Mouse (Mus musculus) CD8-positive naive resting alpha-beta T cell, adult 2 months (primary cell): ENCODE measurements around the gene Zbed5.
"Not testable (repeated sequence)": the region's sequence is repeated elsewhere in the genome, so short reads cannot be mapped to it uniquely, and the experiment has no call there.

Experiments
- DNase-seq, 2 experiments: peaks; one replicate each; pipeline ENCODE4 v3.0.0; 2022; ENCODE audit warnings: low read depth in 2 of 2, low spot score in 2 of 2

The Zbed5 gene

GRCm38 (mm10) chr5:129895198-129896088, at the start of gene Zbed5:
Gene Zbed5, plus strand, starts transcription at chr5:129895723.
- peak; percentile 53 to 65 for DNase-seq

- DNase-seq, result peak; percentile 94 to 95
Measured at GRCm38 (mm10) chr5:129846752-129847557, 48.6 kb upstream of the Zbed5 start, which contains the start of gene Sumf2. Gene Sumf2, plus strand, starts transcription at chr5:129846986.

GRCm38 (mm10) chr5:129847558-129847820, 48.0 kb upstream of the Zbed5 start:
- no peak for DNase-seq

GRCm38 (mm10) chr5:129855163-129855562, 40.4 kb upstream of the Zbed5 start:
- DNase-seq, result no peak

GRCm38 (mm10) chr5:129856414-129856813, 39.1 kb upstream of the Zbed5 start:
- DNase-seq, result no peak

- DNase-seq, result no peak
Measured at GRCm38 (mm10) chr5:129862325-129862724, 33.2 kb upstream of the Zbed5 start.

- peak; percentile 33 to 38 for DNase-seq
Measured at GRCm38 (mm10) chr5:129864467-129864866, 31.1 kb upstream of the Zbed5 start.

GRCm38 (mm10) chr5:129865841-129866240, 29.7 kb upstream of the Zbed5 start:
- DNase-seq, result no peak

GRCm38 (mm10) chr5:129869238-129869995, 26.1 kb upstream of the Zbed5 start:
- DNase-seq, result no peak

- DNase-seq, result no peak
Measured at GRCm38 (mm10) chr5:129871238-129871637, 24.3 kb upstream of the Zbed5 start.

GRCm38 (mm10) chr5:129873942-129874341, 21.6 kb upstream of the Zbed5 start:
- no peak for DNase-seq

GRCm38 (mm10) chr5:129875098-129875497, 20.4 kb upstream of the Zbed5 start:
- no peak for DNase-seq

- DNase-seq, result no peak
Measured at GRCm38 (mm10) chr5:129877731-129878455, 17.6 kb upstream of the Zbed5 start.

GRCm38 (mm10) chr5:129878946-129879345, 16.6 kb upstream of the Zbed5 start:
- no peak for DNase-seq

- no peak for DNase-seq
Measured at GRCm38 (mm10) chr5:129879888-129880287, 15.6 kb upstream of the Zbed5 start.

GRCm38 (mm10) chr5:129886271-129886670, 9.3 kb upstream of the Zbed5 start:
- no peak for DNase-seq

- DNase-seq, result peak; percentile 75 to 76
Measured at GRCm38 (mm10) chr5:129886911-129887636, 8.4 kb upstream of the Zbed5 start, which contains the start of gene Chchd2. Gene Chchd2, minus strand, starts transcription at chr5:129887470.

GRCm38 (mm10) chr5:129890390-129890789, 5.1 kb upstream of the Zbed5 start:
- DNase-seq, result not testable (repeated sequence)

- DNase-seq, result no peak
Measured at GRCm38 (mm10) chr5:129898449-129898848, 2.9 kb downstream of the Zbed5 start, which contains the start of gene Phkg1. Gene Phkg1, minus strand, starts transcription at chr5:129898549.

- DNase-seq, result no peak
Measured at GRCm38 (mm10) chr5:129907775-129908174, 12.3 kb downstream of the Zbed5 start.
